Mouse (Mus musculus): ENCODE measurements around the gene Rhpn2. TPM values are rescaled to one million over a fixed set of nuclear protein-coding genes. Genes with fewer than 3 reads are reported as not detected.

The Rhpn2 gene
- polyA plus RNA-seq, 1 experiment from 2014 or later, result 3.7 TPM

DNA sequence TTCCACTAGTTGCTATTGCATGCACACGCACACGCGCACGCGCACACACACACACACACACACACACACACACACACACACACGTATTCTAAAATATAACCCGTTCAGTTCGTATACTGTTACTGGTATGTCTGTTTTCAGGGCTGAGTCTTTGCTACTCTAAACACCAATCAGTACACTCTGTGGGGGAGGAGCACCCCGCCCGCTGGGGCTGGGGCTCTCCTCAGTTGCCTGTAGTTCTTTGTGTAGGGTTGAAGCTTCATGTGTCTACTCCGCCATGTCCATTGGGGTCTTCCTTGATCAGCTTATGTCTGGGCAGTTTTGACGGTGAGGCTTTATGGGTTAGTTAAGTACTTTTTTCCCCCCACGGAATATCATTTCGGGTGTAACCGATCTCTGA, 19.3 kb downstream of the Rhpn2 start:
- no peak overlapping the region for H3K4me2 ChIP-seq (replicated peaks; ENCODE audit: low read depth, low read length)
- H3K36me3 ChIP-seq (ENCODE audit: control insufficient read depth, insufficient read depth, low read length), result no peaks in the 10 kb centered on the region
- H3K4me1 ChIP-seq (replicated peaks; ENCODE audit: control insufficient read depth, insufficient read depth, low read length), result no peaks in the 10 kb centered on the region
- no peaks in the 10 kb centered on the region for H3K9me3 ChIP-seq (ENCODE audit: control insufficient read depth, low read length)
- no peak overlapping the region for H3K27ac ChIP-seq (ENCODE audit: low read depth, low read length)
- no peak overlapping the region for H3K4me3 ChIP-seq (ENCODE audit: low read depth, low read length)
- DNase-seq (ENCODE audit: low spot score) (no peak), ATAC-seq (ENCODE audit: low FRiP score) (no peak)
- 97% methylated on average over 15 of the region's 15 CpGs for WGBS
- H3K27me3 ChIP-seq (ENCODE audit: control insufficient read depth, insufficient read depth, low read length), result no peaks in the 10 kb centered on the region
- no peak overlapping the region for H3K9ac ChIP-seq (ENCODE audit: low read depth, low read length)

DNA sequence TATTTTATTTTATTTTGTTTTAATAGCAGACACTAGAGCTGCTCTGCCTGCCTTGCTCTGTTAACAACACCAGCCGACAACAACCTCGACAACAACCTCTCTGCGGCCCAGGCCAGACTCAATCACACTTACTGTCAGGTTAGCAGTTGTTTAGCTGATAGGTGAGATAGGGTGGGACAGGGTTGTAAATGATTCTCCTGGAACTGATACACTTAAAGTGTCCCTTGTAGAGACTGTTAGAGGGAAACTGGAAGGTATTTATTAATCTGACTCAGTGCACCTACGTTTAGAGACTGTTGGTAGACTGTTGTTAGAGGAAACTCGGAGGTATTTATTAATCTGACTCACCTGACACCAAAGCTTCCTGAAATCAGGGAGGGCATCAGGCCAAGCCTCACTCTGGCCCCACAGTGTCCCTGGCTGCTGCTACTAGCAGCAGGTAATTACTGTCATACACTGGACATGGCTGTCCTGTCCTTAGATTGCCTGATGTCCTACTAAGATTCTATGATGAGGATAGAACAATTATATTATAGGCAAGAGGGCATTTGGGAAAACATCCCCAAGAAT, 21.4 kb downstream of the Rhpn2 start:
- 90% methylated on average over 5 of the region's 5 CpGs for WGBS
- H3K4me2 ChIP-seq (replicated peaks; ENCODE audit: low read depth, low read length), result no peak overlapping the region

DNA sequence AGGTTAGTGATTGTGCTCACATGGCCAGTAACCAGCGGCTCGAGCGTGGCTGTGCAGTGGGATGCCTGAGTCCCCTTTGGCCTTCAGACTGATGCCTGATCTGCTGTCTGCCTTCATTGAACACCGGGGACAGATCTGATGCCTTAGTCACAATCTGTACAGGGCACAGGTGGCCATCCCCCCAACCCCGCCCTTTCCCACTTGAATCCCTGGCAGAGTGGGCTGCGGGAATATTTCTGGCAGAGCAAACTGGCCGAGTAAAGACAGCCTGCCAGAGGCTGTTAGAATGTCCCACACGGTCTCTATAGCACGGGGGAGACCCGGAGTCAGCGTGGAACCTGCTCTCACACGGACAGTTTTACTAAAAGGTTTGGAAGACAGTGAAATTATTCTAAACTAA, 23.7 kb downstream of the Rhpn2 start:
- Histone ChIP-seq H3K36me3 (ENCODE audit: control insufficient read depth, insufficient read depth, low read length) (no peaks in the 10 kb centered on the region), H3K4me1 (replicated peaks; ENCODE audit: control insufficient read depth, insufficient read depth, low read length) (no peaks in the 10 kb centered on the region), H3K9me3 (ENCODE audit: control insufficient read depth, low read length) (no peaks in the 10 kb centered on the region), H3K4me2 (replicated peaks; ENCODE audit: low read depth, low read length) (no peak overlapping the region), H3K4me3 (ENCODE audit: low read depth, low read length) (no peak overlapping the region), H3K9ac (ENCODE audit: low read depth, low read length) (no peak overlapping the region), H3K27ac (ENCODE audit: low read depth, low read length) (no peak overlapping the region), H3K27me3 (ENCODE audit: control insufficient read depth, insufficient read depth, low read length) (no peaks in the 10 kb centered on the region)
- 90% methylated on average over 12 of the region's 12 CpGs for whole genome bisulfite sequencing
- no peak for ATAC-seq (ENCODE audit: low FRiP score)
- no peak for DNase-seq (ENCODE audit: low spot score)

More for the DNA sequence above, 21.4 kb downstream of the Rhpn2 start:
- no peak overlapping the region for H3K9ac ChIP-seq (ENCODE audit: low read depth, low read length)
- no peaks in the 10 kb centered on the region for H3K36me3 ChIP-seq (ENCODE audit: control insufficient read depth, insufficient read depth, low read length)
- no peak overlapping the region for H3K27ac ChIP-seq (ENCODE audit: low read depth, low read length)
- no peak overlapping the region for H3K4me3 ChIP-seq (ENCODE audit: low read depth, low read length)
- ATAC-seq (ENCODE audit: low FRiP score) (no peak), DNase-seq (ENCODE audit: low spot score) (no peak)
- no peaks in the 10 kb centered on the region for H3K27me3 ChIP-seq (ENCODE audit: control insufficient read depth, insufficient read depth, low read length)
- no peaks in the 10 kb centered on the region for H3K9me3 ChIP-seq (ENCODE audit: control insufficient read depth, low read length)
- H3K4me1 ChIP-seq (replicated peaks; ENCODE audit: control insufficient read depth, insufficient read depth, low read length), result no peaks in the 10 kb centered on the region

DNA sequence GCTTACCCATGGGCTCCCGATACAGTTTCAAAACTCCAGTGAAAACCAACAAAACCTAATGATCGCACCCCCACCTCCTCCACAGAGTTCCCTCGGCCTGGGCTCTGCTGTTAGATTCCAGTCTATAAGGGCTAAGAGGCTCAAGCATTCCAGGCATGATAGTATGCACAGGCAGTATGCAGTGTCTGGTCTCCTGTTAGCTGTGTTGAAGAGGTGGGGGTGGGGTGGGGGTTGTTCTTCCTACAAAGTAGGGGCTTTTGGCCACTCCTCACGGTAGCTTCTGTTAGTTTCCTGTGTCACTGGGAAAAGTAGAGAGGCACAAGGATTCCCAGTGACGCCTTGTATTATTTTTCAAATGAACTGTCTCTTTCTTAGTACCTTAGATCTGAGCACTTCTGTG, 28.3 kb downstream of the Rhpn2 start:
- H3K9ac ChIP-seq (ENCODE audit: low read depth, low read length), result no peak overlapping the region
- WGBS, result 78% methylated on average over 5 of the region's 5 CpGs
- no peak overlapping the region for H3K27ac ChIP-seq (ENCODE audit: low read depth, low read length)
- H3K27me3 ChIP-seq (ENCODE audit: control insufficient read depth, insufficient read depth, low read length), result no peaks in the 10 kb centered on the region
- H3K4me3 ChIP-seq (ENCODE audit: low read depth, low read length), result no peak overlapping the region
- no peak overlapping the region for H3K4me2 ChIP-seq (replicated peaks; ENCODE audit: low read depth, low read length)
- no peaks in the 10 kb centered on the region for H3K9me3 ChIP-seq (ENCODE audit: control insufficient read depth, low read length)
- no peaks in the 10 kb centered on the region for H3K4me1 ChIP-seq (replicated peaks; ENCODE audit: control insufficient read depth, insufficient read depth, low read length)
- H3K36me3 ChIP-seq (ENCODE audit: control insufficient read depth, insufficient read depth, low read length), result no peaks in the 10 kb centered on the region
- DNase-seq (ENCODE audit: low spot score) (no peak), ATAC-seq (ENCODE audit: low FRiP score) (no peak)

DNA sequence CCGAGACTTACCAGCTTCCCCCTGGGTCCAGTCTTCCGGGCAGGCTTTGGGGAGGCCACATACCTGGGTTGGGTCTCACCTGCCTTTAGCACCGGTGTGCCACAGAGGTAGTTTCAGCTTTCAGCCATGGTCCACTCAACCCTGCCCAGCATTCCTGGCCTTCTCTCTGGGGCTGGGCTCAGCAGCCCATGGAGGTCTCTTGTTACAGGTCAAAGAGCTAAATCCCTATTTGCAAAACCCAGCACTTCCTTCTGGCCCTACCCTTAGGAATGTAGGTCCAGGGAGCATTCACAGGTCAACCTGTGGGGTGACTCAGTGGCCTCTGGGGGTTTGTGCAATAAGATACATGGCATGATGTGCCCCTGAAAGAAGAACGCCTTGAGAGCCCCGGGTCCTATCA, 28.9 kb downstream of the Rhpn2 start:
- ATAC-seq (ENCODE audit: low FRiP score) (no peak), DNase-seq (ENCODE audit: low spot score) (no peak)
- H3K9me3 ChIP-seq (ENCODE audit: control insufficient read depth, low read length), result no peaks in the 10 kb centered on the region
- H3K4me2 ChIP-seq (replicated peaks; ENCODE audit: low read depth, low read length), result no peak overlapping the region
- H3K36me3 ChIP-seq (ENCODE audit: control insufficient read depth, insufficient read depth, low read length), result no peaks in the 10 kb centered on the region
- H3K4me1 ChIP-seq (replicated peaks; ENCODE audit: control insufficient read depth, insufficient read depth, low read length), result no peaks in the 10 kb centered on the region
- no peak overlapping the region for H3K4me3 ChIP-seq (ENCODE audit: low read depth, low read length)
- H3K9ac ChIP-seq (ENCODE audit: low read depth, low read length), result no peak overlapping the region
- 73% methylated on average over 5 of the region's 5 CpGs for WGBS
- H3K27ac ChIP-seq (ENCODE audit: low read depth, low read length), result no peak overlapping the region
- no peaks in the 10 kb centered on the region for H3K27me3 ChIP-seq (ENCODE audit: control insufficient read depth, insufficient read depth, low read length)

DNA sequence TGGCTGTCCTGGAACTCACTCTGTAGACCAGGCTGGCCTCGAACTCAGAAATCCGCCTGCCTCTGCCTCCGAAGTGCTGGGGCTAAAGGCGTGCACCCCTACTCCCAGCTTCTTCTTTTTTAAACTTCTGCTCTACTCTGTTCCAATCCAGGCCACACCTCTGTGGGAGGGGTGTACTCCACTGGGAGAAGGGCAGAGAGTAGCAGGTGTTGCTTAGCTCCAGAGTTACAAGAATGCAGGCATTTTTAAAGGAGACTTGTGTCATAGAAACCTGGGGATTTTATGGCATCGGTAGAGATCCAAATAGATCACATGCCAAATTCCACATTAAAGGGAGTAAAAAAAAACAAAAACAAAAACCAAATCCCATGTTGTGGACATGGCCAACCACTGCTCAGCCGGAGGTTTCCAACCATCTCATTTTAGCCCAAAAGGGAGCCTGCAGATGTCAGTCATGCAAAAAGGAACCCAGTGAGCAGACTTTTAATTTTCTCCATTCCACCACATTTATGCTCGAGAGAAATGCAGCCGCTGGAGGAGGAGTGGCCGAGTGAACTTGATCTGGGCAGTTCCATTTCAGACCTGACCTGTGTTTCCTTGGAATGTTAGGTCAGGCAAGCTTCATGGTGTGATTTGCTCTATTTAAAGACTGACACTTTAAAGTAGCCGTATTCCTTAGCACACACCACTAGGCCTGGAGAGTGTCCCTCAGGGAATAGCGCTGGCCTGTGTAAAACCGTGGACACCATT, 31.4 kb downstream of the Rhpn2 start:
- no peaks in the 10 kb centered on the region for H3K27me3 ChIP-seq (ENCODE audit: control insufficient read depth, insufficient read depth, low read length)
- H3K9me3 ChIP-seq (ENCODE audit: control insufficient read depth, low read length), result no peaks in the 10 kb centered on the region
- DNase-seq (ENCODE audit: low spot score) (no peak), ATAC-seq (ENCODE audit: low FRiP score) (no peak)
- 72% methylated on average over 12 of the region's 12 CpGs for WGBS
- no peak overlapping the region for H3K4me2 ChIP-seq (replicated peaks; ENCODE audit: low read depth, low read length)
- H3K4me1 ChIP-seq (replicated peaks; ENCODE audit: control insufficient read depth, insufficient read depth, low read length), result no peaks in the 10 kb centered on the region
- H3K36me3 ChIP-seq (ENCODE audit: control insufficient read depth, insufficient read depth, low read length), result no peaks in the 10 kb centered on the region
- no peak overlapping the region for H3K27ac ChIP-seq (ENCODE audit: low read depth, low read length)
- H3K9ac ChIP-seq (ENCODE audit: low read depth, low read length), result no peak overlapping the region
- no peak overlapping the region for H3K4me3 ChIP-seq (ENCODE audit: low read depth, low read length)

DNA sequence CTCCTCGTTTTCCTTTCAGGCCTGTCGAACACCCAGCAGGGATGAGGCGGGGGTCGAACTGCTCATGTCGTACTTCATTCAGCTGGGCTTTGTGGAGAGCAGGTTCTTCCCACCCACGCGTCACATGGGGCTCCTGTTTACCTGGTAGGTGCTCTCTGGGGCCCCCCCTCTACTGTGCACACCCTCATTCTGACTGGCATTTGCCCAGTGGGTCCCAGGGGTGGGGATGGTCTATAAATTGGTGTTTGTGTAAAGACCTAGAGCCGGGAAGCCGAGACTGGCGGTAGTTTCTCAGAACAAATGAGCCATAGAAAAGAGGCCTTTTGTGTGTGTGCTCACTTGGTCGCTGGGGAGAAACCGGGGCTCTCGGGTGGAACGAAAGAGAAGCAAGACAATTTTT, 37.1 kb downstream of the Rhpn2 start:
- H3K4me2 ChIP-seq (replicated peaks; ENCODE audit: low read depth, low read length), result no peak overlapping the region
- no peaks in the 10 kb centered on the region for H3K9me3 ChIP-seq (ENCODE audit: control insufficient read depth, low read length)

DNA sequence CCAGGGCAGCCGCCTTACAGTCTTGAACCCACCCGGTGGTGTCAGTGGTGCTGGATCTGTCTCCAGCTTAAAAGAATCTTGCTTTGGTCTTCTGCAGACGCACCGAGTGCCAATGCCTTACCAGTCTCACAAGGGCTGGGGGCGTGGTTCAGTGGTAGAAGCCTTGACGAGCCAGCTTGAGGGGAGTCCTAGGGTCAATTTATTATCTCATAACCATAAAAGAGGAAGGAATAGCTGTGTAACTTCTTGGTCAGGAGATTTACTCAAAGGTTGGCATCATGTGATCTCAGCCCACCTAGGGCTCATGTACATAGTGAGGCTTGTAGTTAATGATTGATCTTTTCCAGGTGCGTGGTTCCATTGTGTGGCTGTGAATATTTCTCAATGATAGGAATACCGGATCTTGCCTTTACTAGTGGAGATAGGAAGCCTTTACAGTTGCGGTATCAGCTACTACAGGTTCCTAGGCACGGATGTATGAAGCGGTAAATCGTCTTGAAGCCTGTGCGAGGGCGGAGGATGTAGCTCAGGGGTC, 38.6 kb downstream of the Rhpn2 start:
- H3K4me2 ChIP-seq (replicated peaks; ENCODE audit: low read depth, low read length), result no peak overlapping the region
- DNase-seq (ENCODE audit: low spot score), result no peak
- no peak overlapping the region for H3K9ac ChIP-seq (ENCODE audit: low read depth, low read length)
- 94% methylated on average over 14 of the region's 14 CpGs for WGBS
- no peaks in the 10 kb centered on the region for H3K36me3 ChIP-seq (ENCODE audit: control insufficient read depth, insufficient read depth, low read length)
- H3K4me1 ChIP-seq (replicated peaks; ENCODE audit: control insufficient read depth, insufficient read depth, low read length), result no peaks in the 10 kb centered on the region
- H3K27me3 ChIP-seq (ENCODE audit: control insufficient read depth, insufficient read depth, low read length), result no peaks in the 10 kb centered on the region
- no peak overlapping the region for H3K4me3 ChIP-seq (ENCODE audit: low read depth, low read length)
- no peaks in the 10 kb centered on the region for H3K9me3 ChIP-seq (ENCODE audit: control insufficient read depth, low read length)
- H3K27ac ChIP-seq (ENCODE audit: low read depth, low read length), result no peak overlapping the region
- ATAC-seq (ENCODE audit: low FRiP score), result no peak

More for the DNA sequence above, 37.1 kb downstream of the Rhpn2 start:
- no peaks in the 10 kb centered on the region for H3K27me3 ChIP-seq (ENCODE audit: control insufficient read depth, insufficient read depth, low read length)
- whole genome bisulfite sequencing, result 28% methylated on average over 14 of the region's 14 CpGs
- ATAC-seq (ENCODE audit: low FRiP score) (peak; percentile 47), DNase-seq (ENCODE audit: low spot score) (peak; percentile 27)
- H3K4me1 ChIP-seq (replicated peaks; ENCODE audit: control insufficient read depth, insufficient read depth, low read length), result no peaks in the 10 kb centered on the region
- peak overlapping the region; percentile 54; the same call in 1 of the 2 replicates for H3K27ac ChIP-seq (ENCODE audit: low read depth, low read length)
- 0 out of 2 replicates have a peak overlapping the region, but pooled peaks have one; percentile 11 for H3K9ac ChIP-seq (ENCODE audit: low read depth, low read length)
- no peak overlapping the region for H3K4me3 ChIP-seq (ENCODE audit: low read depth, low read length)
- H3K36me3 ChIP-seq (ENCODE audit: control insufficient read depth, insufficient read depth, low read length), result no peaks in the 10 kb centered on the region
